Mouse (Mus musculus): Measurements from ENCODE around the gene Gng7. TPM values are rescaled to one million over a fixed set of nuclear protein-coding genes. Genes with fewer than 3 reads are reported as not detected.

The Gng7 gene
- polyA plus RNA-seq, 1 experiment from 2014 or later = 1.4 TPM

DNA sequence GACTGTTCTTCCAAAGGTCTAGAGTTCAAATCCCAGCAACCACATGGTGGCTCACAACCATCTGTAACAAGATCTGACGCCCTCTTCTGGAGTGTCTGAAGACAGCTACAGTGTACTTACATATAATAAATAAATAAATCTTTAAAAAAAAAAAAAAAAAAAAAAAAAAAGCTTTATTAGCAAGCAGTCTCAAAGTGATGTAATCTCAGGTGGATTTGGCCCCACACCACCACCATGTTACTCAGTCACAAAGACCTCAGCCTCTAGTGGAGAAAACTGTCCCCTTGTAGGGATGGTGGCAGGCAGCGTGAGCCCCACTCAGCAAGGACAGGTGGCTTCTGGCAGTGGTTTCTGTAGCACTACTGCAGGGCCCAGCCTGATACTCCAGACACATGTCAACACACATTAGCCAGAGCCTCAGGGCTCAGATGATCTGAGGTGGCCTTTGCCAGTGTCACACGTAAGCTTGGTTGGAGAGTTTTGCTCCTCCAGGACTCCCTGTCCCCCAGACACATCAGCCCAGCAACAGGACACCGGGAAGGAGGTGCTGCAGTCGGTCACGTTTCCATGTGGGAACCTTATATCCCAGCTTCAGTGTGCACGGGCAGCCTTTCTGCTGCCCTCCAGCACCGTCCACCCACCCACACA lies 101.3 kb downstream of the Gng7 start:
- H3K4me1 ChIP-seq (ENCODE audit: control insufficient read depth in 2 of 2, insufficient read depth in 2 of 2, low read length in 2 of 2) = peaks cover 2 to 15% of the 10 kb centered on the region in 2 experiments
- H3K9ac ChIP-seq (ENCODE audit: low read length) = no peak overlapping the region
- ATAC-seq (ENCODE audit: insufficient number of reproducible peaks, insufficient read depth, low FRiP score, low read depth) = no peak
- 79% methylated on average over 7 of the region's 8 CpGs for WGBS
- no peak overlapping the region for H3K4me2 ChIP-seq (ENCODE audit: low read length)
- no peaks in the 10 kb centered on the region for H3K27me3 ChIP-seq (ENCODE audit: control insufficient read depth, insufficient read depth, low read length)
- H3K36me3 ChIP-seq (ENCODE audit: control insufficient read depth, insufficient read depth, low read length) = peaks cover 46% of the 10 kb centered on the region
- H3K4me3 ChIP-seq (ENCODE audit: control insufficient read depth in 1 of 2, insufficient read depth in 1 of 2, low read depth in 1 of 2, low read length in 2 of 2) = no peak overlapping the region
- no peak overlapping the region for H3K27ac ChIP-seq (replicated peaks in 1 of 2; ENCODE audit: control insufficient read depth in 1 of 2, insufficient read depth in 1 of 2, low read depth in 2 of 2, low read length in 2 of 2)
- no peaks in the 10 kb centered on the region for H3K9me3 ChIP-seq (ENCODE audit: control insufficient read depth, low read length)

DNA sequence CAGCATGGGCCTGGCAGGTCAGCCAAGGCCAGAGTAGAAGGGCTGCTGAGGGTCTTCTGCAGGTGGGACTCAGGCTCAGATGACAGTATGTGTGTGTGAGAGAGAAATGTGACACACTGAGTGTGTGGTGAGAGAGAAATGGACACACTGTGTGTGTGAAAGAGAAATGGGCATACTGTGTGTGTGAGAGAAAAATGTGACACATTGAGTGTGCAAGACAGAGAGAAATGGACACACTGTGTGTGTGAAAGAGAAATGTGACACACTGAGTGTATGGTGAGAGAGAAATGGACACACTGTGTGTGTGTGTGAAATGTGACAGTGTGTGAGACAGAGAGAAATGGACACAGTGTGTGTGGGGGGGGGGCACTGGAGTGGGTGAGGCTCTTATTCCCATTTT lies 102.9 kb downstream of the Gng7 start:
- Histone ChIP-seq H3K27me3 (ENCODE audit: control insufficient read depth, insufficient read depth, low read length) (no peaks in the 10 kb centered on the region), H3K4me3 (ENCODE audit: control insufficient read depth in 1 of 2, insufficient read depth in 1 of 2, low read depth in 1 of 2, low read length in 2 of 2) (no peak overlapping the region), H3K4me2 (ENCODE audit: low read length) (no peak overlapping the region), H3K27ac (replicated peaks in 1 of 2; ENCODE audit: control insufficient read depth in 1 of 2, insufficient read depth in 1 of 2, low read depth in 2 of 2, low read length in 2 of 2) (no peak overlapping the region), H3K4me1 (ENCODE audit: control insufficient read depth in 2 of 2, insufficient read depth in 2 of 2, low read length in 2 of 2) (peaks cover 0 to 9% of the 10 kb centered on the region in 2 experiments; a peak in 1 of 4 replicates), H3K9ac (ENCODE audit: low read length) (no peak overlapping the region), H3K36me3 (ENCODE audit: control insufficient read depth, insufficient read depth, low read length) (peaks cover 61% of the 10 kb centered on the region), H3K9me3 (ENCODE audit: control insufficient read depth, low read length) (no peaks in the 10 kb centered on the region)
- no peak for ATAC-seq (ENCODE audit: insufficient number of reproducible peaks, insufficient read depth, low FRiP score, low read depth)

DNA sequence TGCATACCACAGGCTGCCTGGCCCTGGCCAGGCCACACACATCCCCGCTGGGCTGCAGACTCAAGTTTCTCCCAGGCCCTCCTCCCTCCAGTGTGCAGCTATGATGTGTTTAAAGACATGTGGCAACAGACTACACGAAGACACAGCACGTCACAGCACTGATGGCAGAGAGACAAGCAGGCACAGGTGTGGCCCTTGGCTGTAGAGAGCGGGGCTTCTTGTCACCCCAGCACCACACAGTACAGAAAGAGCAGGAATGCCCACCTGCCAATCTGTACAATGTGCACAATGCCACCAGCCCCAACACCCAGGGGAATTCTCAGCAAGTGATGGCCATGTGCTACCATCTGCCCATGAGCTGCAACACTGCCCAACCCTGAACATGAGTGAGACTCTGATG lies 103.4 kb downstream of the Gng7 start:
- Histone ChIP-seq H3K4me2 (ENCODE audit: low read length) (no peak overlapping the region), H3K27me3 (ENCODE audit: control insufficient read depth, insufficient read depth, low read length) (no peaks in the 10 kb centered on the region), H3K9me3 (ENCODE audit: control insufficient read depth, low read length) (no peaks in the 10 kb centered on the region), H3K9ac (ENCODE audit: low read length) (no peak overlapping the region), H3K4me3 (ENCODE audit: control insufficient read depth in 1 of 2, insufficient read depth in 1 of 2, low read depth in 1 of 2, low read length in 2 of 2) (no peak overlapping the region), H3K27ac (replicated peaks in 1 of 2; ENCODE audit: control insufficient read depth in 1 of 2, insufficient read depth in 1 of 2, low read depth in 2 of 2, low read length in 2 of 2) (no peak overlapping the region), H3K4me1 (ENCODE audit: control insufficient read depth in 2 of 2, insufficient read depth in 2 of 2, low read length in 2 of 2) (peaks cover 0 to 7% of the 10 kb centered on the region in 2 experiments; a peak in 1 of 4 replicates), H3K36me3 (ENCODE audit: control insufficient read depth, insufficient read depth, low read length) (peaks cover 63% of the 10 kb centered on the region)
- no peak for ATAC-seq (ENCODE audit: insufficient number of reproducible peaks, insufficient read depth, low FRiP score, low read depth)
- WGBS = 86% methylated on average over 4 of the region's 4 CpGs

DNA sequence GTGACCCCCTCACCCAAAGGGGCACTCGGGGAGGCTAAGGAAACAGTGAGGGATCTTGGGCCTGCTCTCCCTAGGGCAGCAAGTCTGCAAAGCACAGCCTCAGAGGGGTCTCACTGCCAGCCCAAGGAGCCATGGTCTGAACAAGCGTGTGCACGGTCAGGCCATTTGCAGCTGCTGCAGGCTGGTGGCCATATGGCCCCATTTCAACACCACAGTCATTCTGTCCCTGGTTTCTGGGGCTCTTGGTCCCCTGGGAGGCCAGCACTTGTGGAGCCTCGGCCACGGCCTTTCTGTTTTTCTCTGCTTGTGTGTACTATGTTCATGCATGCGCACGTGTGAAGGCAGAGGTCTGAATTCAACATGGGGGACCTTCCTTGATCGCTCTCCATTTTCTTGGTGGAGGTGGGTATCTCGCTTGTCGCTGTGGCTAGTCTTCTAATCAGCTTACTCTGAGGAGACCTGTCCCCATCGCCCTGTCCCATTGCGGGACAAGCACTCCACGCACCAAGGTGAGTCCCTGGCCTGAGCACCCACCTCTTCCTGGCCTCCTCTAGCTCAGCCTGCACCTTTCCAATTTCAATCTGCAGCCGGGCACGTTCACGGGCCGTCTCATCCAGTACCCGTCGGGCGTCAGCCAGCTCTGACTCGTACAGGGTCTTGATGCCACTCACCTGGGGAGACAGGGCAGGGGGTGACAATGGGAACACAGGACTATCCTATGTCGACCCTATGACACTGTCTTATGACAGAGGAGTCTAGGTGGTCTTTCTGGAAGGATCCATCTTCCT lies 105.2 kb downstream of the Gng7 start:
- H3K4me1 ChIP-seq (ENCODE audit: control insufficient read depth in 2 of 2, insufficient read depth in 2 of 2, low read length in 2 of 2) = no peaks in the 10 kb centered on the region
- no peak overlapping the region for H3K9ac ChIP-seq (ENCODE audit: low read length)
- H3K36me3 ChIP-seq (ENCODE audit: control insufficient read depth, insufficient read depth, low read length) = peaks cover 81% of the 10 kb centered on the region
- H3K4me2 ChIP-seq (ENCODE audit: low read length) = no peak overlapping the region
- no peak overlapping the region for H3K27ac ChIP-seq (replicated peaks in 1 of 2; ENCODE audit: control insufficient read depth in 1 of 2, insufficient read depth in 1 of 2, low read depth in 2 of 2, low read length in 2 of 2)
- H3K27me3 ChIP-seq (ENCODE audit: control insufficient read depth, insufficient read depth, low read length) = no peaks in the 10 kb centered on the region
- WGBS = 95% methylated on average over 22 of the region's 22 CpGs
- H3K9me3 ChIP-seq (ENCODE audit: control insufficient read depth, low read length) = no peaks in the 10 kb centered on the region
- H3K4me3 ChIP-seq (ENCODE audit: control insufficient read depth in 1 of 2, insufficient read depth in 1 of 2, low read depth in 1 of 2, low read length in 2 of 2) = no peak overlapping the region
- no peak for ATAC-seq (ENCODE audit: insufficient number of reproducible peaks, insufficient read depth, low FRiP score, low read depth)

DNA sequence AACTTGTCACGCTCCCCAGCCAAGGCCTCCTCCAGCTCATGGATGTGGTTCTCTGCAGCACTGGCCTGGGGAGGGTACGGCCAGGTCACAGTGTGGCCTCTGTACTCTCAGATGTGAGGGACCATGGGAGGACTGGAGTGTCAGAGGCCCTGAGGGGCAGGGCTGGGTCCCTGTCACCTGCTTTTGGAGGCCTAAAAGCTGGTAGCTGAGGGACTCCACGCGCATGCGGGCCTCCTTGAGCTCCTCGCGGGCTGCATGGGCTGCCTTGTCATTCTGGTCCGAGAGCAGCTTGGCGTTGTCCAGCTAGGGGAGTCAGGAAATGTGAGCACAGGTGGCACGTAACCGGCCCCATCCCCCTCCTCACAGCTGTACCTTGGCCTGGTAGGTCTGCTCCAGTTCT lies 110.0 kb downstream of the Gng7 start:
- Histone ChIP-seq H3K4me2 (ENCODE audit: low read length) (no peak overlapping the region), H3K4me1 (ENCODE audit: control insufficient read depth in 2 of 2, insufficient read depth in 2 of 2, low read length in 2 of 2) (peaks cover 3 to 10% of the 10 kb centered on the region in 2 experiments), H3K36me3 (ENCODE audit: control insufficient read depth, insufficient read depth, low read length) (peaks cover 80% of the 10 kb centered on the region), H3K27me3 (ENCODE audit: control insufficient read depth, insufficient read depth, low read length) (no peaks in the 10 kb centered on the region), H3K4me3 (ENCODE audit: control insufficient read depth in 1 of 2, insufficient read depth in 1 of 2, low read depth in 1 of 2, low read length in 2 of 2) (no peak overlapping the region), H3K27ac (replicated peaks in 1 of 2; ENCODE audit: control insufficient read depth in 1 of 2, insufficient read depth in 1 of 2, low read depth in 2 of 2, low read length in 2 of 2) (no peak overlapping the region), H3K9me3 (ENCODE audit: control insufficient read depth, low read length) (no peaks in the 10 kb centered on the region), H3K9ac (ENCODE audit: low read length) (no peak overlapping the region; the same call in 1 of the 2 replicates)
- ATAC-seq (ENCODE audit: insufficient number of reproducible peaks, insufficient read depth, low FRiP score, low read depth) = no peak
- 88% methylated on average over 11 of the region's 11 CpGs for WGBS

DNA sequence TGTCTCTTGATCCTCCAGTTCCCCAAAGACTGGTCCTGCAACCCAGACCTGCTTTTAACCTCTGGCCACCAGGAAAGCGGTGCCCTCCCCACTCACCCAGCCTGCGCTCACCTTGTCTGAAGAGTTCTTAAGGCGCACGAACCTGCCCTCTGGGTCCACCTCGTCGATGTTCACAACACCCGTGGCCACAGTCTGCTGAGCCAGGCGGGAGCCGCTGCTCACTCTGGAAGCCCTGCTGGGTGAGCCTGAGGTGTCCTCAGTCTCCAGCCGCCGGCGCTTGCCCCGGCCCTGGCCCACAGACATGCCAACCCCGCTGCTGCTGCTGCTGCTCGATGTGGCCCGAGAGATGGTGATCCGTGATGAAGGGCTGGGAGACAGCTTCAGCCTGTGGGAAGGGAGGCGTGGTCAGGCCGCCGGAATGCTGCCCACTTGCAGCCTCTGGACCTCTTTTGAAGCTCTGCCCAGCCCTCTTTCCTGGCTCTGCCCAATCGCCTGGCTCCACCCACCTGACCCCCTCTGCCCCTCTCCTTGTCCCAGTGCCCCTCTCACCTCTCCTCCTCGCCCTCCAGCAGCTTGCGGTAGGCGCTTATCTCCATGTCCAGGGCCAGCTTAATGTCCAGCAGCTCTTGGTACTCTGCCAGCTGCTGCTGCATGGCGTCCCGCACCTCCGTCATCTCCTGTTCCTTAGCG lies 110.6 kb downstream of the Gng7 start:
- H3K4me1 ChIP-seq (ENCODE audit: control insufficient read depth in 2 of 2, insufficient read depth in 2 of 2, low read length in 2 of 2) = peaks cover 6 to 16% of the 10 kb centered on the region in 2 experiments
- H3K27me3 ChIP-seq (ENCODE audit: control insufficient read depth, insufficient read depth, low read length) = no peaks in the 10 kb centered on the region
- 70% methylated on average over 28 of the region's 28 CpGs for WGBS
- peaks cover 80% of the 10 kb centered on the region for H3K36me3 ChIP-seq (ENCODE audit: control insufficient read depth, insufficient read depth, low read length)
- ATAC-seq (ENCODE audit: insufficient number of reproducible peaks, insufficient read depth, low FRiP score, low read depth) = no peak
- no peaks in the 10 kb centered on the region for H3K9me3 ChIP-seq (ENCODE audit: control insufficient read depth, low read length)
- H3K4me3 ChIP-seq (ENCODE audit: control insufficient read depth in 1 of 2, insufficient read depth in 1 of 2, low read depth in 1 of 2, low read length in 2 of 2) = no peak overlapping the region
- H3K4me2 ChIP-seq (ENCODE audit: low read length) = no peak overlapping the region
- 0 out of 4 replicates have a peak overlapping the region, but pooled peaks of 1 of the 2 experiments have one; percentile 19 for H3K27ac ChIP-seq (replicated peaks in 1 of 2; ENCODE audit: control insufficient read depth in 1 of 2, insufficient read depth in 1 of 2, low read depth in 2 of 2, low read length in 2 of 2)
- no peak overlapping the region for H3K9ac ChIP-seq (ENCODE audit: low read length)

DNA sequence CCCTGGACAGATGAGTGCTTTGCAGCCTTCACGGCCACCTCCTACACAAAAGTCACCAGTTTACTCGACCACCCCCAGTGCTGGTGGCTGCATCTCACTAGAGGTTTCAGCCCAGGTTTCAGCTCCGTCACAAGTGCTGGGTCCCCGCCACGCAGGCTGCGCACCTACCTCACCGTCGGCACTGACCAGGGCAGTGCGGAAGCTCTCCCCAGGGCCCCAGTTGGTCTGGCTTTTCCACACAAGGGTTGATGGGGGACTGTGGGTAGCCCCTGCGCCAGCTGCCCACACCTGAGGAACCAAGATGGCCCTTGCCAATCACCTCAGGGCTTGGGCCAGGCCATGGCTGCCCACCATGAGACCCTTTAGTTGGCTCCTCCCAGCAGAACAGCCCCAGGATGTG lies 111.5 kb downstream of the Gng7 start:
- 89% methylated on average over 10 of the region's 10 CpGs for WGBS
- ATAC-seq (ENCODE audit: insufficient number of reproducible peaks, insufficient read depth, low FRiP score, low read depth) = no peak
- H3K36me3 ChIP-seq (ENCODE audit: control insufficient read depth, insufficient read depth, low read length) = peaks cover 80% of the 10 kb centered on the region

More for the DNA sequence above, 111.5 kb downstream of the Gng7 start:
- H3K9ac ChIP-seq (ENCODE audit: low read length) = no peak overlapping the region
- H3K4me1 ChIP-seq (ENCODE audit: control insufficient read depth in 2 of 2, insufficient read depth in 2 of 2, low read length in 2 of 2) = peaks cover 6 to 20% of the 10 kb centered on the region in 2 experiments
- no peak overlapping the region for H3K27ac ChIP-seq (replicated peaks in 1 of 2; ENCODE audit: control insufficient read depth in 1 of 2, insufficient read depth in 1 of 2, low read depth in 2 of 2, low read length in 2 of 2)
- no peak overlapping the region for H3K4me3 ChIP-seq (ENCODE audit: control insufficient read depth in 1 of 2, insufficient read depth in 1 of 2, low read depth in 1 of 2, low read length in 2 of 2)
- H3K9me3 ChIP-seq (ENCODE audit: control insufficient read depth, low read length) = no peaks in the 10 kb centered on the region
- no peaks in the 10 kb centered on the region for H3K27me3 ChIP-seq (ENCODE audit: control insufficient read depth, insufficient read depth, low read length)
- H3K4me2 ChIP-seq (ENCODE audit: low read length) = no peak overlapping the region
